Mouse (Mus musculus) embryonic fibroblast, embryonic 13.5 days (primary cell): ENCODE data around the gene Gm49366. TPM values are rescaled to one million over a fixed set of nuclear protein-coding genes. Genes with fewer than 3 reads are reported as not detected.
A peak's percentile ranks its signal among the peaks of the same experiment; 100 is the strongest.
"Not testable (repeated sequence)": the region's sequence is repeated elsewhere in the genome, so short reads cannot be mapped to it uniquely, and the experiment has no call there.

Experiments used
- H3K27ac ChIP-seq: 2 replicates; pipeline ENCODE4 v1.5.1; 2012; ENCODE audit warnings: low read length, control low read depth, inconsistent platforms; ENCODE audit not compliant: insufficient read depth
- H3K4me1 ChIP-seq: 2 replicates; pipeline ENCODE4 v1.6.1; 2011; ENCODE audit warnings: low read length; ENCODE audit not compliant: control insufficient read depth, insufficient read depth
- H3K4me3 ChIP-seq: 2 replicates; pipeline ENCODE4 v1.5.1; 2011; ENCODE audit warnings: mild to moderate bottlenecking, control low read depth, low read length; ENCODE audit not compliant: insufficient read depth
- CTCF ChIP-seq: IDR thresholded peaks from 2 replicates; pipeline ENCODE4 v1.5.1; 2011; ENCODE audit warnings: mild to moderate bottlenecking, control low read depth, low read length, moderate library complexity, borderline replicate concordance; ENCODE audit not compliant: insufficient read depth
- POLR2A ChIP-seq: IDR thresholded peaks from 2 replicates; pipeline ENCODE4 v1.6.1; 2011; ENCODE audit warnings: low read depth, mild to moderate bottlenecking, control low read depth, low read length, moderate library complexity
- polyA plus RNA-seq: library from polyadenylated mRNA; stranded (reverse); fragments of >200 nt; gene quantifications from 2 replicates; pipeline ENCODE4 v1.2.4, GENCODE M21; 2011; ENCODE audit warnings: low read depth; ENCODE audit not compliant: missing spikeins, insufficient read length

Gene Gm49366
- polyA plus RNA-seq, 1 experiment: not detected

GRCm38 (mm10) chr12:84011251-84012040 lies 27.3 kb upstream of the Gm49366 start:
- Histone ChIP-seq H3K4me3 (no peak overlapping the region), H3K27ac (no peak overlapping the region), H3K4me1 (no peaks in the 10 kb centered on the region)
- no peak for TF ChIP-seq CTCF
- no peak for TF ChIP-seq POLR2A

DNA sequence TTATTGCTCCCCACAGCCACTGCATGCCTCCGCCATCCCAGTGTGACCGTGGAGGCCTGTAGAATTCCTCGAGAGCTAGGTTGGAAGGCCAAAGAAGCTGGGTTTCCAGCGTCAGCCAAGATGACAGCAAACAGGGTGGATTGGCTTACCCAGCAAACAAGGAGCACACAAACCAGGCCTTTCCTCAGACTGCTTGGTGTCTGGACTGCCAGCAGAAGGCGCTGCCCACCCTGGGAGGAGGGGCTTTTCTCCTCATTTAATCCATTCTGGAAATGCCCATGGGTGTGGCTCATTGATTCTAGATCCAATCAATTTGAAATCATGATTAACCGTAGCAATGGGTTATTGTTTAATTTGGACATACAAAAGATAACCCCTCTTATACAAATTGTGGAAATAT lies 25.6 kb upstream of the Gm49366 start:
- H3K4me1 ChIP-seq: no peaks in the 10 kb centered on the region
- TF ChIP-seq CTCF (no peak), POLR2A (no peak)
- H3K4me3 ChIP-seq: no peak overlapping the region
- no peak overlapping the region for H3K27ac ChIP-seq

DNA sequence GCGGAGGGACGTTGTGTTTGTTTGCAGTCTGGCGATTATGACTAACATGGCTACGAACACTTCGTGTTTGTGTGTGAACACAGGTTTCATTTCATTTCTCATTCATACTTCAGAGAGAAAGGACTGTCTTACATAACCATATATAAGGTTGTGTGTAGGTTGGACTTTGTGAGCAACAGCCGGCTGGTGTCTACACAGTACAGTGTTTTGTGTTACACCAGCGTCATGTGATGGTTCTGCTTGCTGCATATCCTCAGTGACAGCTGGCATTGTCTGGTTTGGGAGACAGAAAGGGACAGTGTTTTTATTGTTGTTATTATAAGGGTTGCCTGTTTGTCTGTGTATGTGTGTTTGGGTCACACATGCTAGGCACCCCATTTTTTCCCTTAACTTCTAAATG lies 25.0 kb upstream of the Gm49366 start:
- no peaks in the 10 kb centered on the region for H3K4me1 ChIP-seq
- H3K4me3 ChIP-seq: no peak overlapping the region
- TF ChIP-seq CTCF: no peak
- TF ChIP-seq POLR2A: no peak
- no peak overlapping the region for H3K27ac ChIP-seq

DNA sequence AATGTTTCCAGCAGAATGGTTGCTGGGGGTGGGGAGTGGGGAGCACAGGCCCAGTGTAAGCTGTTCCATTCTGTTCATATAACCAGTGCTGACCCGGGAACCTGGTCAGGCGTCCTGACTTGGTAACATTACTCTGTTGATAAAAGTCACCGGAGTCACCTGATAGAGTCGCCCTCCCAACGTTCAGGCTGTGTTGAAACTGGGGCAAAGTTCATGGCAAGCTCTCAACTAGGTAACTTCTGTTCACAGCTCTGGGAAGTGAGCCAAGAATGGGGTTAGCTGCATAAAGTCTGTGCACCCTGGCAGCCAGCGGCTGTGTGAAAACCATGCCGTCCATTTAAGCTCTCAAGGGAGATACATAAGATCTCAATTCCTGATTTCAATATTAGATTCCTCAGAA lies 18.2 kb upstream of the Gm49366 start:
- not testable (repeated sequence) for H3K27ac ChIP-seq, H3K4me1 ChIP-seq, H3K4me3 ChIP-seq

GRCm38 (mm10) chr12:84022266-84022665 lies 16.5 kb upstream of the Gm49366 start:
- not testable (repeated sequence) for H3K4me3 ChIP-seq, H3K4me1 ChIP-seq, H3K27ac ChIP-seq

GRCm38 (mm10) chr12:84023052-84023745 lies 15.5 kb upstream of the Gm49366 start:
- Histone ChIP-seq H3K4me3 (no peak overlapping the region), H3K4me1 (no peaks in the 10 kb centered on the region), H3K27ac (no peak overlapping the region)
- TF ChIP-seq POLR2A (no peak), CTCF (no peak)

DNA sequence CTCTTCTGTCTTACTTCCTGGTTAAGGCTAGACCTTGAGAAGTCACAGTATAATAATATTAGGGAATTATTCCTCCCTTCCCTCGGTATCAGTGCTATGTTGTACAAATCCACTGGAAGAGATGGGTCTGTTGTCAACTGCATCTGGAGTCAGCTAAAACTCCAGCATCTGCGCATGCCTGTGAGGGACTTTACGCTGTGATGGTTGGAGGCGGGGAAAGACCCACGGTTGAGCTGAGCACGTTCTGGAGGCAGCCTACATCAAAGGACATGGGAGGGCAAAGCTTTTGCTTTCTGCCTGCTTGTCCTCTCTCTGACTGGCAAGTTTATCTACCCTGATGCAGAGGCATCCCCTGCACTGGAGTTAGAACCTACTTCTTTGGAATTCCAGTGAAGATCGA lies 12.8 kb upstream of the Gm49366 start:
- H3K27ac ChIP-seq: no peak overlapping the region
- H3K4me3 ChIP-seq: no peak overlapping the region
- H3K4me1 ChIP-seq: no peaks in the 10 kb centered on the region
- TF ChIP-seq CTCF (no peak), POLR2A (no peak)

GRCm38 (mm10) chr12:84028328-84028727 lies 10.4 kb upstream of the Gm49366 start:
- not testable (repeated sequence) for H3K4me1 ChIP-seq, H3K4me3 ChIP-seq, H3K27ac ChIP-seq

DNA sequence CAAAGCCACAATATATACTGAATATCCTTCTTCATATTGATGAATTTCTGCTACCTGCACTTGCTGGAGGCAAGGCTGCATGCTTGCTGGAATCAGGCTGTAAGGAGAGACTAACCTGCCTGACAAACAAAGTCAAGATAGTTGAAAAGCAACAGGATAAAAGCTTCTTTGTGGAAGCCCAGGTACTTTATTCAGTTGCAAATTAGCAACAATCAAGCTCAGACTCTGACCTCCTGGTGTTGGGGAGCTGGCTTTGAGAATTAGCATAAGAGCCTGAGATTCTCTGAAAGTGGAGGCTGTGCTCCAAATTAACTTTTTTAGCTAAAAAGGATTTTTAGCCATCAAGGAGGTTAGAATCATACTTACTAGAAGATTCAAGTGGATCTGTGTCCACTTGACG lies 9.7 kb upstream of the Gm49366 start:
- H3K4me3 ChIP-seq, H3K4me1 ChIP-seq, H3K27ac ChIP-seq: not testable (repeated sequence)

DNA sequence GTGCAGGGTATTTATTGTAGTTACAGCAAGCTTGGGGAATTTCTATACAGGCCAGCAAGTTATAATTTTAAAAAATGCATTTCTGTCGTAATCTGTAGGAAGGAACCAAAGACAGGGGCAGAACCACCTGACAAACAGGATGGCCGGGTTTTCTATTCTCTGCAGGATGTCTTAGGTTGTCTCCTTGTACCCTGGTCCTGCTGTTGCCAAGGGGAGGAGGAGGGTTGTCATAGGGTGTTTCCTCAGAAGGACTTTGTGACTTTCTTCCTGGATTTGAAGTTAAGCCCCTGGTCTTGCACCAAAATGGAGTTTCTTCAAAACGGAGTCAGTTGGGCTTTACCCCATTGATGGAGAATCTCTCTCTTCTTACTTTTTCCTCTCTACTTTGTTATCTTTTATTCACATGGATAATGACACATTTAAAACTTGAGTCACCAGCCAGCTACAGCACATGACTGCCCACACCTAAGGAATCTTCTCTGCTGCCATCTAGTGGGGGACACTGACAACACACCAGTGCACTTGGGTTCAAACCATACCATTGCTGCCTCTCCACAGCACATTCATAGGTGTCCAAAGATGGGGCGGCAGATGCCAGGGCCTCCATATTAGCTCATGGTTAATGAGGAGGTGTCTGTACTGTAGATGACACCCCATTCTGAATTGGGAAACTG lies 7.9 kb upstream of the Gm49366 start:
- Histone ChIP-seq H3K4me1 (no peaks in the 10 kb centered on the region), H3K4me3 (no peak overlapping the region), H3K27ac (no peak overlapping the region)
- TF ChIP-seq POLR2A (no peak), CTCF (peak; percentile 74; the same call in 1 of the 2 replicates)
